Mouse (Mus musculus): Measurements from ENCODE around the gene Aadac.

The Aadac gene

DNA sequence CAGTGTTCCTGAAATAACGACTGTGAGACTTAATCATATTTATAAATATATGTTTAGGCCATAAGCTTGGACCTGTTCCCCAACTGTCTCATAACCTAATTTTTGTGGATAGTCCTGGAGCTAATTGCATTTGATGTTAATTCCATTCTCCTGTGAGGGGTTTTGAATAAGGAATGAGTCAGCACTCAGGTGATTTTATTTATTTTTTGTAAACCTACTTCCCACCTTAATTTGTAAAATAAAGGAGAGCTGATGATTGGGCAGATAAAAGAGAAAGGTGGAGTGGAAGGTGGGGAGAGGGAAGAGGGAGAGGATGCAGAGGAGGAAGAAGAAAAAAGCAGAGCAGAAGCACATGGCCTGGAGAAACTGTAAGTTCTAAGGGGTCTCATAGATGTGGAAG lies at the start of gene Aadac:
Gene Aadac (plus strand): TSS at position 301 of the 400 bp plus-strand sequence.
- no peak for DNase-seq (ENCODE audit: extremely low read depth, low read depth)

DNA sequence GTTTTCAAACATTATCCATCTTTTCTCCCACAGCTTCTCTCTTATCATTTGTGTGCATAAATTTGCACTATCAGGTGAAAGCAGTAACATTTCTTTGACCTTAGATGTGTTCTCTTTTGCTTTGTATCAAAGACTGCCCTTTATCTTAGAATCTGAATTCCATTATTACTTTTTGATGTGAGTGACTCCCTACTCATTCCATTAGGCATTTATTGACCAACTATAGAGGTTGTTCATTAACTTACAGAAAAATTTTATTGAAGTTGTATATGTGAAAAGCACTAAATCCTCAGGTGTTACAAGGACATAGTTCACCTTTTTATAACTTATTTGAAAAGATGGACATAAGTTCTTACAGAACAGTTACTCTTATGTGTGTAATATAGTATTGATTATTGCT lies 21.9 kb upstream of the Aadac start:
- DNase-seq (ENCODE audit: extremely low read depth, low read depth): no peak

GRCm38 (mm10) chr3:60006443-60006842 lies 19.1 kb upstream of the Aadac start, which contains the start of gene Aadacl2:
Aadacl2 (plus strand) TSS chr3:60006743.
- DNase-seq (ENCODE audit: extremely low read depth, low read depth): no peak

DNA sequence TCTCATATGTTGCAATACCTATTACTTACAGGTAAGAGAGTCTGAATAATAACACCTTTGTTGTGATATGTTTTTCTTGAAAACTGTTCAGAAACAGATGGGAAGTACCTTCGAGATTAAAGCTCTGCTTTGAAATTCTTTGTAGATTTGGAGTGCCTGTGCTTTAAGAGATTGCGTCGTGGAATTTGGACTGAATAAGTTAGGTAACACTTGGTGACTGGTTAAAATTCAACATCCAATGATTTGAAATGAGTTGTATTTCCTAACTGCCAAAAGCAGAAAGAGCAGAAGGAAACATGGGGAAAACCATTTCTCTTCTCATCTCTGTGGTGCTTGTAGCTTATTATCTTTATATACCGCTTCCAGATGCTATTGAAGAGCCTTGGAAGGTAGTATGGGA lies 6.0 kb downstream of the Aadac start:
- no peak for DNase-seq (ENCODE audit: extremely low read depth, low read depth)

DNA sequence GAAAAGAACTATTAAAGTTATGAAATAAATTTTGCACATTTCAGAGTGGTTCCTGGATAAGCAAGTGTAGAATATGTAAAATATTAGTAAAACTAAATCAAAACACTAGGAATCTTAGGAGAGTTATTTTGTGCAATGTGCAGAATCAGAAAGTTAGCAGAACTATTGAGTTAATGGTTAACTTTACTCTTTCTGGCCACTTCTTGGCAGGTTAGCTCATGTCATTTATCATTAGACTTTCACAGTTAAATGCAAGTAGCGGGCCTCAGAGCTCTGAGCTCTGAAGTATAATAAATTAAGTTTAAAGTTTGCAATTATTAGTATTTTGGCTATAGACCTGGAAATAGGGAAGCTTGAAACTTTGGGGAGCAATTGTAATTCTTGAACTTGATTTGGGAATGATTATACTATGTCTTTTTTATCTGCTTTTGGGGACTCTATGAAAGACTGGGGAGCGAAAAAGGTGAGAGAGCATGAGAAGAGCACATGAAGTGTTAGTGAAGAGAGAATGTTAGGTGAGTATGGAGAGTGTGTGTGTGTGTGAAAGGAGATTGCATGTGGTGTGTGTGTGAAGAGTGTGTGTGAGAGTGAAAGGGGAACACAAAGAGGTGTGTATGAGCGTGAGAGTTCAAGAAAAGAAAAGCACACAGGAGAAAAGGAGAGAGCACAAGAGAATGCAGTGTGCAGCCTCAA lies 20.9 kb downstream of the Aadac start:
- DNase-seq (ENCODE audit: extremely low read depth, low read depth): no peak

GRCm38 (mm10) chr3:60053231-60053927 lies 27.9 kb downstream of the Aadac start:
- DNase-seq (ENCODE audit: extremely low read depth, low read depth): no peak

- no peak for DNase-seq (ENCODE audit: extremely low read depth, low read depth)
These were observed 28.4 kb downstream of the Aadac start for GRCm38 (mm10) chr3:60053931-60054330.

DNA sequence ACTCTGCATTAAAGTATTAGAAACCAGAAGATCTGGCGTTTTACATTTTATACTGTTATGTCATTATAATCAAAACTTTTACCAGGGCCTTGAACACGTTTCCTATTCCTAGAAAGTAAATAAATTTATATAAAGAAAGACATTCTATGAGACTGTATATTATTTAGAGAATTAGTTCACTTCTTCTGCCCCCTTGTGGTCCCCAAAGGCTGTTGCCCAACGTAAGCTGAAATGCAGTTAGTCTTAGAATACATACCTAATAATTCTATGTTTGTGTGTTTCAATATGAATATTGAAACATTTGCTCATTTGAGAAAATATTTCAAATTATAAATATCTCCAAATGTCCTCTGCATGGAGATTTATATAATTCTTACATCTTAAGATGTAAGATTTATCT lies 30.9 kb downstream of the Aadac start:
- DNase-seq (ENCODE audit: extremely low read depth, low read depth): peak; percentile 36

- no peak for DNase-seq (ENCODE audit: extremely low read depth, low read depth)
These were observed 31.7 kb downstream of the Aadac start for GRCm38 (mm10) chr3:60057070-60057808.

DNA sequence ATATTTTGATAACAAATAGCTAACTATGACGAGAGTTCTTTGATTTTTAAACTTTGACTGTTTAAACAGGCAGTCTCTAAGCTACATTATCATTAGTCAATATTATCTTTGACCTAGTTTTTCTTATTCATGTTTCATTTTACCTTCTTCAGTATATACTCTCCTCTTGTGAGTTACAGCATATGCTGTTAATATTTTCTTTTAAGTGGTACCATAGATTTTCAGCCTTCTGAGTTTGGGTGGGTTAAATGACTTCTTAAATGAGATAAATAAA lies 32.2 kb downstream of the Aadac start:
- DNase-seq (ENCODE audit: extremely low read depth, low read depth): no peak

GRCm38 (mm10) chr3:60078883-60079415 lies 53.4 kb downstream of the Aadac start:
- no peak for DNase-seq (ENCODE audit: extremely low read depth, low read depth)

- peak; percentile 91 for DNase-seq (ENCODE audit: extremely low read depth, low read depth)
These were observed 55.1 kb downstream of the Aadac start for GRCm38 (mm10) chr3:60080572-60080971.

DNA sequence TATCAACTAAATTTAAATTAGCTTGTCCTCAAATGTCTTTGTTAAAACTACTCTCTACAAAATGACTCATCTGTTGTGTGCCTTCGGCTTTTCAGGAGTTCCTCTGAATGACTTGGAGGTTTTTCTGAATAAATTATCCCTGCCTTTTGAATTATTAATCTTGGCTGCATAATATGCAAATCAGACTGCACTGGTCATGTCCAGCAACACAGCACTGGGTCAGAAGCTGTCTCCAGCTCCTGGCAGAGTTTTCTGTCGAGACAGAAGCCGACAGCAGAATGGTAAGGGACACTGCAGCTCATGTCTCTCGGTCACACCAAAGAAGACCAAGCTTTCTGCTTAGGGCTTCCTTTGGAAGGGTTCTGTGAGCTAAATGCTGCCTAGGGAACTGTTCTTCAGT lies 56.1 kb downstream of the Aadac start, which contains the start of gene Sucnr1:
Gene Sucnr1 (plus strand): TSS at position 222 of the 400 bp plus-strand sequence.
- DNase-seq (ENCODE audit: extremely low read depth, low read depth): no peak

GRCm38 (mm10) chr3:60082746-60083145 lies 57.2 kb downstream of the Aadac start:
- DNase-seq (ENCODE audit: extremely low read depth, low read depth): no peak

- DNase-seq (ENCODE audit: extremely low read depth, low read depth): no peak
These were observed 60.2 kb downstream of the Aadac start for GRCm38 (mm10) chr3:60085729-60086128.
